Mouse (Mus musculus) lung, postnatal 36 days (tissue): Measurements from ENCODE around the gene Vill.

Experiments
- DNase-seq: peaks from one replicate; pipeline ENCODE4 v3.0.0; 2022; ENCODE audit warnings: mixed read lengths

Vill gene

DNA sequence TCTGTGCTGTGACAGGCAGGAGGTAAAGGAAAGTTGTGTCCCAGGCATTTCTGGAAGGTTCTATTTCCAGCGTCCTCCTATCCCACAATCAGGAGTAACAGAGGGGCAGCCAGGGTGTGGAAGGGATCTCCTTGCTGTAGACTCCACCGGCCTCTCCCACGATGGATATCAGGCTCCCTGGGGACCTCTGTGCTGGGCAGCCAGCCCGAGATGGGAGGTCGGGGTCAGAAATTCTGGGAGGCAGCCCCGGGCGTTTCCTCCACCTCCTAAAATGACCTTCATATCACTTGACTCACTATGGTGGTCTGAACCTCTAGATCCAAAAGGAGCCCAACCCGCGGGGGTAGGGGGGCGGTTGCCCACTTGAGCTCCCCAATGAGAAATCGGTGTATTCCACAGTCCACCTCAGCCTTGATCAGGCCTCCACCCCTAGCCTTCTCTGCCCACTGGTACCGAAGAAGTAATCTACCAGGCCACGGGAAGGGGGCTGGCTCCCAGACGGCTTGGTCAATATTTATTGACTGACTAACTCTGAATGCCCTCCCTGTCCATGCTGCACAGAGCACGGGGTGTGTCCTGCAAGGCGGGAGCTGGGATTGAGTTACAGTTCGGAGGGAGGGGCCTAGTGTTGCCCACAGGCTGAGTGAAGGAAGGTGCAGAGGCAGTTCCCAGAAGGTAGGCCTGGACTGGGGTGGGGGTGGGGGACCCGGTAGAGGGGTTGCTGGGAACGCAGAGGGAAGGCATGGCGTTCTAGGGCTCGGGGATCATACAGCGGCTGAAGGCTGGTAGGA lies at the start of gene Vill:
Vill (plus strand) TSS at position 625 of the 791 bp plus-strand sequence.
- DNase-seq, result peak; percentile 79

DNA sequence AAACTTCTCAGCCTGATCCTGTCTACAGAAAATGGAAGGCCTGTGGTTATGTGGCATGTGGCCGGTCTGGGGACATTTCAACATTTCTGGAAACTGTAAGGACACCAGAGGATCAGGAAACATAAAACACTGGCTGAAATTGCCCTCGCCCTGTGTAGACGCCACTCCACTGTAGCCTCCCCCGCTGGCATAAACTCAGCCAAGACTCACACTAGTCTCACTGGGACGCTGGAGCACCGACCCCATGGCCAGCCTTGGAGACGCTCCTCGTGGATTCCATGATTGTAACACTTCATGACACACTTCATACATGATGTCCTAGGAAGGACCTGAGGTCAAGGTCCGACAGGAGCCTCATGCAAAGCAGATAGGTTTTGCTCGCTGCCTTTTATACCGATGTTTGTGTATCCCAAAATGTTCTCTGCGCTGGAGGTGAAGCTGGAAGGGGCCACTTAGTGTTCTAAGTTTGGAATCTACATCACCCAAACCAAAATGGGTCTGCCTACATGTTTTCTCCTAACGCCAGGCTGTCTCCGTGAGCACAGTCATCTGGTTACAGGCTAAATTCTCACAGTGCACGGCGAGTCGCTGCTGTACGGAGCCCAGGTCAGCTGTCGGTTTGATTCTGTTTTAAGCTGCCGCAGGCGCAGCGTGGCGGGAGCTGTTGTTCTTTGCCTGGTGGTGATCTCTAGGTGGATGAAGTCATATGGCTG lies 48.4 kb upstream of the Vill start:
- no peak for DNase-seq

DNA sequence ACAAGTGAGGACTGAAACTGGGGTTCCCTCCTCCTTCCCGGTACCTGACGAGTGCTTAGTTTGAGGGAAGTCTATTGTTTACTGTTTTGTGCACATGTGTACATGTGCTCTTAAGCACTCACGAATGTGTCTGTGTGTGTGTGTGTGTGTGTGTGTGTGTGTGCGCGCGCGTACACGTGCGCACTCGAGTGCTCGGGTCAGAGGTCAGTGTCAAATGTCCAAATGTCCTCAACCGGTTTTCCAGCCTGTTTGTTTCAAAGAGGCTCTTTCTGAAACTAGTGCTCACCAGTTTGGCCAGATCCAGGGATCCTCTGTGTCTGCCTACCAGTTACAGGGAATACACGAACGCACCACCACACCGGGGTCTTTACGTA lies 47.9 kb upstream of the Vill start:
- no peak for DNase-seq

DNA sequence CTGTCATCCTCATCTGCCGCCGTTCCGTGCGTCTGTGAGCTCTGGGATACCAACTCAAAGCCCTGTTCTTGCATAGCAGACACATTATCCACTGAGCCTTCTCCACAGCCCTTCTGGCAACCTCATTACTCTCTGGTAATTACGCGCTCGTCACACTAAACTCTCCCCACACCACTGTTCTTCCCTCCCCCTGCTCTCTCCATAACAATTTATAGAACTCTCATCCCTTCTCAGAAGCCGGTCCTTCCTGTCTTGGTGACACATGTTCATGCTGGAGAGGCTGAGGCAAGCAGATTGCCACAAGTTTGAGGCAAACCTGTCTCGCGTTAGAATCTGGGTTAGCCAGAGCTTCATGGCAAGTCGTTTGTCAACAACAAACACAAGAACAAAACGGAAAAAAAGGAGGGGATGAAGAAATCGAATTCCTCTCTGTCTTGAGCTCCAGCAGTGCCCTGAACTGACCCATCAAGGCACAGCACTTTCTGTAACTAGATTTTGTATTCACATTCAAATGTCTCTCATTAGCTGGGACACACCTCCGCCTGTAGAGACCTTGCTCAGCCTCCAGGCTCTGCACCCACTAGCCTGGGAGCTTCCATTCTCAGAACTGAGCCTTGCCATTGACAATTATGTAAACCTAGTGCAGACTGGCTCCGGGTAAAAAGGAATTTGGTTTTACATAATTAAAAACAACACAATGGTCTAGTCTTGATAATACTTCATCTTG lies 47.1 kb upstream of the Vill start:
- no peak for DNase-seq

DNA sequence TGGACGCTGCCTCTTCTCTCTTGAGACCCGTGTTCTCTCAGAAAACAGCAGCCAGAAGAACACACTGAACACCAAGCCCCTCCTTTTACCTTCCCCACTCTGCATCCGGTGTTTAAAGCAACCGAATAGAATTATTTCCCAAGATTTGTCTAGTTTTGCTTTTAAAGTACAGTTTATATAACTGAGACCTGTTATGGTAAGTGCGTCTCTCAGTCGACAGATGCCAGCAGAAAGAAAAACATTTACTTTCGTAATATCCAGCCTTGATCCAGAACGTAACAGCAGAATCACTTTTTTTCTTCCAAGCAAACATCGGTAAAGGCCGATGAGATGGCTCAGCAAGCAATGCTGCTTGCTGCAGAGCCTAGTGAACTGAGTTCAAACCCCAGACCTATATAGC lies 45.3 kb upstream of the Vill start:
- DNase-seq, result peak; percentile 60

DNA sequence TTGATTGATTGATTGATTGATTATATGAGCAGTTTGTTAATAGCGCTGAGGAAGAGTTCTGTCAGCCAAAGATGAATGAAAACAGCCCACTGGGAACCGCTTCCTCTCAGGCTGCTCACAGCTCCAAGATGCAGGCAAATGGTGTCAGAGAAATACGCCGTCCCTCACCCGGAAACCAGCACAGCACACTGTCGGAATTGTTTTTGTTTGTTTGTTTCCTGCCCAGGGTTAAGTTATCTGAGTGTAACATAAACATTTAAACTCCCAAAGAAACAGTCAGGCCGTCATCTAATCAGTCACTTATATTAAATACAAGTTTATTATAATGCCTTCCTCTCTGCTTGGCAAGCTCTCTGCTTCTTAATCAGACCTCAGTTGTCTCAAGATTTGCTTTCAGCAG lies 43.7 kb upstream of the Vill start:
- no peak for DNase-seq

DNA sequence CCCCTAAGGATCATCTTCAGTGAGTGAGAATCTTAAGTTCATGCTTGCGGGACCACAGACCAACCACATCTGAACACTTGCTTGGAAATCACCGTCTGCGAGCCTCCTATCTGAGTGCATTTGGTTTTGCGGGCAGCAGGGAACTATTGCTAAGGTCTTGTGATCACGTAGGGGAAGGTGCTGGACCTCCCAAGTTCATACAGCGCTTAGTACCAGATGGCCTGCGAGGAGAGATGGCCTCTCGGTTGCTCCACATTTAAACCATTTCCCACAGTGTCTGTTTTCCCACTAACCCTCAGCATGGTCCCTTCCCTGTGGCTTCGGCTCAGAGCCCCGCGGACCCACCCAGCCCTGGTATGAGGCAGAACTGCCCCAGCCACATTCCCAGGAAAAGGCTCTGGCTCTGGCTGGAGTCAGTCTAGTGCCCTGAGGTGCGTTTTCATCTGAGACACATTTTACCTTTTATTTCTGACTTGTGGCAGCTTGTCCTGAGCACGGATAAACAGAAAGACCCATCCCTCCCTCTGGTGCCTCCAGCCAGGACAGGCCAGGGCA lies 42.3 kb upstream of the Vill start:
- peak; percentile 77 for DNase-seq

DNA sequence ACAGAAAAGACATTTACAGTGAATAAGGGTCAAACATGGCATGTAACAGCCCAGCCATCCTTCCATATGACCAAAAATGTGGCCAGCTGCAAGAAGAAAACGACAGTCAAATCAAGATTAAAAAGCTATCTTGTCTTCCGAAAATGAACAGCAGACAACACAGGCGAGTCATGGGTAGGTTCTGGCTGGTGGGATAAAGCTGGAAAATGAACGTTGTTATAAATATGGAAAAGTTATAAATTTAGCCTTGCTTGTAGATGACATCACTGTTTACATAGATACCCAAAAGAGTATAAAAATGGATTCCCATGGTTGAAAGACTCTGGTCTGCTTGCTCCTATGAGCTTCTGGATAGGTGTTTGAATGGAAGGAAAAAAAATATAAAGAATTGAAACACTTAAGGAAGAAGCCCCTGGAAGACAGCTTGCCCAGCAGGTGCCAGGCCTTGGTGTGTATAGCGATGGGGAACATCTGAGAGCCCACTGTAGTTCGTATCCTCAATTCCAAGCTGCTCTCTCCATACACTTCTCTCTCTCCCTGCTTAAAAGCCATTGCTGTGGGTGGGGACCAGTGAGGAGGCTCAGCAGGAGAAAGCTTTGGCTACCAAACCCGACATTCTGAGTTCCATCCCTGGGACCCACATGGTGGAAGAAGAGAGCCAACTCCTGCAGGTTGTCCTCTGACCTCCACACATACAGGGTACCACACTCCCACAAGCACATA lies 35.6 kb upstream of the Vill start:
- DNase-seq, result no peak

DNA sequence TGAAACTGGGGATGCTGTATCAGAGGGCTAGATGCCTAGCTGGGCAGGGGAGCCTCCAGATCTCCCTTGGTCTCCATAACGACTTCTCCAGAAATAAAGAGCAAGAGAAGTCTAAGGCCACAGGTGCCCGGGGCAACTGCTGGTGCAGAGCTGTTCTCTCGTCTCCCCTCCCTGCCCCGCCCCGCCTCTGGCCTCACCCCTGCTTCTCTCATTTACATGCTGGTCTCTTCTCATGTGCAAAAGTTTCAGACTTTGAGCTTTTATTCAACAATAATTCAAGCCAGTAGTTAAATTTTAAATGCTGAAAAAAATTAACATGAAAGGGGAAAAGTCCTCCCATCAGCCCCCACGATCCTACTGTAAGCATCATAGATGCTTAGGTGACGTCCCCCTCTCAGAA lies 30.8 kb upstream of the Vill start:
- DNase-seq, result no peak

DNA sequence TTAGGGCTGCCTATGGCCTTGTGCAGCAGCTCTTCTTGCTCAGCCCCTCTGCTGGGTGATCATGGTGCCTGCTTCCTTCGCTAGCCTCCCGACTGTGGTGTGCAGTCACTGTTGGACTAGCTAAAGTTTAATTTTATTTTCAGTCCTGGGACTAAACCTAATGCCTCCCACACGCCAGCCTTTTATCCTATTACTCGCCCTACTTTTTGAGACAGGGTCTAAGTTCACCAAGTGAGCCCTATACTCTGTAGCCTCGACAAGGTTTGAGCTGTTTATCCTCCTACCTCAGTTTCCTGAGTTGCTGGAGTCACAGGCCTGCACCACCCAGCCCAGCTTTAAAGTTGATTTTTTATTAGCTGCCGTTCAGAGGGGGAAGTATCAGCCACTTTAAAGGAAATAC lies 27.3 kb upstream of the Vill start:
- DNase-seq, result no peak

DNA sequence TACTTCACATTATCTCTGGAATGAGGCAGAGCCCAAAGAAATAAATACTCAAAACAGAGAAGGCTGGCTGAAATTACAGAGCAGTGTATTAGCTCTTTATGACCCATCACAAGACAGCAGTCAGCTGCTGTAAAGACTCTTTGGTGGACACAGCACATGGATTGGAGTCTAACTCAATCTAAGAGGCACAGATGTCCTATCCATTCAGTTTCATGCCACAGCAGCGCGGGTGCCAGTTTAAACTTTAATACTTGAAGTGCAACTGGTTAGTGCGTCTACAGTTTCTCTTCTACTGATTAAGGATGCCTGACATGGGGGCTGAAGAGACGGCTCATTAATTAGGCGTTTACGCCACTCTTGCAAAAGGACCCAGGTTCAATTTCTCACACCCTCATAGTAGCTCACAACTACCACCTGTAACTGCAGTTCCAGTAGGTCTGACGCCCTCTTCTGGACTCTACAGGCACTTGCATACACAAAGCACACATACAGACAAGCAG lies 26.7 kb upstream of the Vill start:
- DNase-seq, result no peak

DNA sequence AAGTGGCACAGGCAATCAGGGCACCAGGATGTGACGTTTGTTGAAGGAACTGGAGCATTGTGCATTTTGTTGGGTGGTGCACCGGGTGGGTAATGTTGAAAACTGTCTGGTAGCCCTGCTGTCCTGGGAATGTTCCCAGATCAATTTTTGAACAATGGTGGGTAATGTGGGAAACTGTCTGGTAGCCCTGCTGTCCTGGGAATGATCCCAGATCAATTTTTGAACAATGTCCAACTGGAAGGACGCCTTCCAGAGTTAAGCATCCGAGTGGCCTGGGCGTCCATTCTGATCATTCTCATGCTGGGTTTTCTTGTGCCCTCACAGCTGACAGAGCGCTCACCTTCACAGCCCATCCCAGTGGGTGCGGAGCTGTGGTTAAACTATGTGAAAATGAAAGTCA lies 25.2 kb upstream of the Vill start:
- DNase-seq, result no peak

DNA sequence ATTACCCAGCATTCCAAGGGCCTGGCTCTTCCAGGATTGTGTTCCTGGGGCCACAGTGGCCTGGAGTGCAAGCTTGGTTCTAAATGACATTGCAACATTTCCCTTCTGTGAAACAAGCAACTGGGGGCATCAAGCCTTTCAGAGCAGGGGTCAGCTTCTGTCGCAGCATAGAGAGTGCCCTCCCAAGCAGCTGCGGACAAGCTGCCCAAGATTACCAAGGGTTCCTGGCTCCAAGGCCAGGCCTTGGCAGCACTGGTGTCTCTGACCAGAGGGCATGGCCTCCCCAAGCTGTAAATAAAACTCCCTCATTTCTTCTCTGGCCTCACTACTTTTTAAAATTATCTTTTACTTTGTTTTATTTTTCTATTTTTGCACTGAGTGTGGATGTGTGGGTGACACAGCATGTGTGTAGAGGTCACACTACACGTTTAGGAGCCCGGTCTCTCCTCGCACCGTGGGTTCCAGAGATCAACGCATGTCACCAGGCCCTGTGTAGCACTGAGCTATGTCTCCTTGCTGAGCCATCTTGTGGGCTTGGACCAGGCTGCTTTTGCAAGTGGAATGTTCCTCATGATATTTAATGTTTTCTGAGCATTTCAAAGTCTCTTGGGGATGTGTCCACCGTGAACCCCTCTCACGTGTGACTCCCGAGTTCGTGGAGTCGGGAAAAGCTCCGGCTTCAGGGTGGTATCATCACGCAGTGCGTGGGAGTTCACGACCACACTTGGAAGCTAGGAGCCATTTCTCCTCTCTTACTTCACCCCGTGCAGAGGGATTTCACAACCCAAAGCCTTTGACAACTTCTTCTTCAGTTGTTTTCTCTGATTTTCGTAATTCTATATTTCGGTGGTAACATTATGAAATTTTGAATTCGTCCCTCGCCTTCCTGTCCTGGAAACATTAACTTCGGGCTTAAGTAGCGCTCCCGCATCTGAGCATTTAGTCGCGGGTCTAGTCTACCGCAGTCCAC lies 24.1 kb upstream of the Vill start:
- DNase-seq, result peak; percentile 27

DNA sequence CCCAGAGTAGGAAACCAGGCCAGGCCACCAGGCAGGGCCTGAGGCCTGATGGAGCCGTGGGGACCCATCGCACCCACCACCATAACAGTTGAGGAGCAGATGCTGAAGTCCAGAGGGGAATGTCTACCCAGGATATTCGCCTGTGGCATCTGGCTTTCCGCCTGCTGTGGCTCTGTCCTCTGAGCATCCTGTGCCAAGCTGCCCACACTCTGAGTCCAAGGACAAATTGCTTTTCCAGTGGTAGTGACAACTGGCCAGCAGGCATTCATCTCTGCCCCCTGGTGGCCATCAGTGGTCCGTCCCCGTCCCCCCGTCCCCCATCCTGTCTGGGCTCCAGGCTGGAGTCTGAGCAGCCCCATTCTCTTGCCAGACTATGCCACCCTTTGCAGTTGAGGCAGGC lies 23.0 kb upstream of the Vill start:
- DNase-seq, result peak; percentile 78

DNA sequence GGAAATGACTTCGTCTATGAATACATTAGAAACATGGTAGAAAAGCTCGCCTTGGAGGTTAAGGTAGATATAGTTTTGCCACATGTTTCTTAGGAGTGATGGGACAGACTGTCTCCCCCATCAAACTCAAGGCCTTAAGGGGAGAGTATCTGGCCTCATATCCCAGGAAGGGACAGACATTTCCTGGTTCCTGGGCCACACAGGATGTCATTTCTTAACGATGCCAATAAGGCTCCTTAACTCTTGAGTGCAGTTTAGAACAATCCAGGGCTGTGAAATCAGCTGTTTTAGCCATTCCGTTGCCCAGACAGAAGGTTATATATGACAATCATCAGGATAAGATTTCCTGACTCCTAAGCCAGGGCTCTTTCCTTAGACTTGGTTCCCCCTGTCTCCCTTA lies 21.5 kb upstream of the Vill start:
- DNase-seq, result no peak

DNA sequence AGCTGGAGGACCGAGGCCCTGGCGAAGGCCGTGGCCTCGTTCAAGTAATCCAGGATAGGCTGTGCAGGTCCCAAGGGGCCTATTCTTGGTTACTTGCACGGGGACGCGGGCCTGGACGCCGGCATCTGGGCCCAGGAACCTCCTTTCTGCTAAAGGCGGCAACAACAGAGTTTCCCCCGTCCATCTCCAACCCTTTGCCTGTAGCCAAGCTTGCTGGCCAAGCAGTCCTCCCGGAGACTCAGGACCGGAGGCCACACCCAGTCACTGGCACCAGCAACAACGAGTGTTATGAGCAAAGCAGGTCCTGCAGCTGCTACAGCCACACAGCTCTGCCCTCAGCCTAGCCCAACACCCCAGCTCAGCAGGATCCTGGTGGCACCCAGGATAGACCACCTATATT lies 20.8 kb upstream of the Vill start:
- peak; percentile 70 for DNase-seq

DNA sequence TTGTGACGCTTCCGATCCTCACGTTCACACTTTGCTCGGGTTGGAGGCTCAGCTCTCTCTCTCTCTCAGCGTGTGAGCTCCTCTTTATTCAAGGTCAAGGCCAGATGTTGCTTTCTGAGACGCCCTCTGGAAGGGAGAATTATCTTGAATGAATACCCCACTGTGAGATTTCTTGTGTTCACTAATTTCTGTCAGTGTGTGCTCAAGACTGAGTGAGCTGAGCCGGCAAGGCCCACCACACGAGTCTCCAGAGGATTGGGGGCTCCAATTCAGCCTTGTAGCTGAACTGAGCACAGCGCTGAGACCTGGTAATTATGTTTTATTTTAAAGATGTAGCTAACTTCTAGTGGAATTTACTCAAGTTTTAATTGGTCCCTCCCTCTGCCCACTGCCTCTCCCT lies 20.0 kb upstream of the Vill start:
- no peak for DNase-seq

DNA sequence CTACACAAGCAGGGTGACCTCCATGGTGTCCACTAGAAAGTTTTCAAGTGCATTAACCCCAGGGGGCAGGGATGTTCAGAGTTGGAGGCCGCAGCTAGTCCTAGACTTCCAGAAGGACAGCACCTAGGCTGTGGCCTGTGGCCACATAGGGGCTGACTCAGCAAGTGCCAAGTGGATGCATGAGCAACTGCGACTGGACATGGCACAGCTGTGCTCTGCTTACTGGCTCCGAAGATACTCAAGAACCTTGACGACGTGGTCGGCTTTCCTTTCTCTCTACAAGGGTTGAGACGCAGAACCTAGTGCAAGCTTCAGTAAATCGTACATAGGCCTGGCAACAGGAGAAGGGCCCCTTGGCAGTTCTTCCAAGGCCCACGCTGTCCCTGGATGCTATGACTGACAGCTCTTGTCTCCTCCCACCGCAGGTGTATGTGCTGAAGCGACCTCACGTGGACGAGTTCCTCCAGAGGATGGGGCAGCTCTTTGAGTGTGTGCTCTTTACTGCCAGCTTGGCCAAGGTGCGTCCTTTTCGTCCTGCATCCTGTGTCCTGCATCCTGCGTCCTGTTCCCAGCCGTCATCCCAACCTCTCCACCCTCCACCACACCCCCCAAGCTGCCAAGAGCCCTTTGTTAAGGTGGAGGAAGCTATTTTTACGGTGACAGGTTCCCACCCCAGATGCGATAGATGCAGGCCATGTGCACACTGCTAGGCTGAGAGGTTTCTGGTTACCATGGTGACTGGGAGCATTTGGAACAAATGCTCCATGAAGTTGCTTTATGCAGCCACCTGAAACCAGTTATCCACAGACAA lies 19.3 kb upstream of the Vill start:
- DNase-seq, result peak; percentile 54

DNA sequence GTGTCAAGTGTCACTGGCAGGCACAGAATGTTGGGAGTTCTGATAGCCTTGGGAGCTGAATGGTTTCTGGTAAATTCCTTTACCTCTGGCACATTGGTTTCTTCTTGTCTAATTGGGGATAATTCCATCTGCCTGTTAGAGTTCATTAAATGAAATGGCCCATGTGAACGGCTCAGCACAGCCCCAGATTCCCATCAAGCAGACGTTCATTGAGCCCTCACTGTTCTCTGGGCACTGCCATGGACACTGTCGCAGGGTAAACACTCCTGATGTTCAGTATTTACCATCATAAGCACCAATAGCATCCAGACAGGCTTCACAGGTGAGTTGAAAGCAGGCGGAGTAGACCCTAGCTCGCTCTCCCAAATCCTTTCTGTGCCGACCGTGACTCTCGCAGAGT lies 18.5 kb upstream of the Vill start:
- no peak for DNase-seq
